Mouse (Mus musculus) testis, adult 2 months (tissue): Measurements from ENCODE around the gene Col25a1.

Experiments used
- CTCF ChIP-seq: fragments of 200-500 bp; IDR thresholded peaks from 2 replicates; pipeline ENCODE4 v1.5.1; 2012; ENCODE audit warnings: low read depth, mild to moderate bottlenecking, inconsistent platforms, low read length, moderate library complexity; ENCODE audit not compliant: control insufficient read depth, insufficient read depth, insufficient replicate concordance
- POLR2A ChIP-seq: fragments of 200-500 bp; IDR thresholded peaks from 2 replicates; pipeline ENCODE4 v1.6.1; 2012; ENCODE audit warnings: low read depth, mild to moderate bottlenecking, inconsistent platforms, low read length, moderate library complexity; ENCODE audit not compliant: control insufficient read depth

DNA sequence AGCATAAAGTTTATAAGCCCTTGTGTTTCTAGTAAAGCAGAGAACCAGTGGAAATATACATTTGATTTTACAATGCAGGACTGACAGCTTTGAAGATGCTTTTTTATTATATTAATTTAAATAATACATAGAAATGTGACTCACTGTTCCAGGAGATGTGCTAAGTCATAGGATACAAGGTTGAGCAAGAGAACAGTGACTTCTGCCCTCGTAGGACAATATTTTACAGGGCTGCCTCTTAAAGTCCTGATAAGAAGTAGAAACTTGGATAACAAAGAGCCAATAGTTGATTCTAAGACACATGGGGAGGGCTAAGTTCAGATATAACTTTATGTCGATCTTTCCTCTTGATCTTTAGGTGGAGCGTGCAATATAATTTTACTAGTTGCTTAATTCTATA, 124.8 kb downstream of the Col25a1 start:
- TF ChIP-seq POLR2A (no peak), CTCF (no peak)
